Mouse (Mus musculus): ENCODE measurements around the gene Fgb.

DNA sequence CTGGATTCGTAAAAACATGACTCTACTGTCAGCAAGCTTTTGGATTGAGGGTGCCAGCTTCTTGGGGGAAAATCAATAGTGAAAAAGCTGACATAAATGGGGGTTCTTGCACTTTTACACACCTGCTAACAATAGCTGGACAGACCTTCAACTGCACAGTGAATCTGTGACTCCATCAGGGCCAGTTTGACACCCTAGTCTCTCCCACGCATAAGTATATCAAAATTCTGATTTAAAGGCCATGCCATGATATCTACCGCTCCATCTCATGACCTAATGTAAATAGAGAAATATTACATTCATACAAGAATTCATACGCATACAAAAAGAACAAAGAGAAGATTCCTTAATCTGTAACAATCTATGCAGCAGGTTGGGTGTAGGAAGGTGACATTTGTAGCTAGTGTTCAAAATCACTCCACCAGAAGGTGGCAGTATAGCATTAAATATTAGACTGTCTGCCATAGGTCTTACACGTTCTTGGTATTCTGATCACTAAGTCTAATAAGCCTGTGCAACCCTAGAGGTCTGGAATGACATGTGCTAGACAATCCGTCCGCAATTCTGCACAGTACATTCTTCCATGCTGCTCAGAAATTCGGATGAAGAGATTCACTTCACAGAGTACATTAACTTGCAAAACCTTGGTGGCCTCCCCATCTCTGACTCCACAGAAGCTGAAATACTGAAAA is 50.7 kb downstream of the Fgb start:
- TF ChIP-seq MAX (IDR thresholded peaks at IDR 0.05) = no peak
- TF ChIP-seq CTCF (IDR thresholded peaks at IDR 0.05; ENCODE audit: control insufficient read depth, insufficient read depth, insufficient read length) = no peak
